Mouse (Mus musculus) limb, embryonic 15.5 days (tissue): ENCODE results near the gene Fam53b. TPM values are rescaled to one million over a fixed set of nuclear protein-coding genes. Genes with fewer than 3 reads are reported as not detected.

Source experiments
- ATAC-seq: fragments of 200-750 bp; cut with Nextera tagmentation; 2 replicates; pipeline ENCODE4 v1.8.0; 2017; ENCODE audit warnings: low read depth, moderate TSS enrichment; ENCODE audit not compliant: insufficient number of reproducible peaks, low FRiP score, low TSS enrichment
- H3K27ac ChIP-seq: fragments of 300-500 bp; sonication (generic); 2 replicates; pipeline ENCODE4 v1.5.1; 2015; ENCODE audit warnings: moderate library complexity, mild to moderate bottlenecking, inconsistent platforms
- H3K27me3 ChIP-seq: fragments of 300-500 bp; sonication (generic); 2 replicates; pipeline ENCODE4 v1.6.1; 2015; ENCODE audit warnings: inconsistent platforms
- H3K36me3 ChIP-seq: fragments of 300-500 bp; sonication (generic); 2 replicates; pipeline ENCODE4 v1.6.1; 2015; ENCODE audit warnings: inconsistent platforms
- H3K4me1 ChIP-seq: fragments of 300-500 bp; sonication (generic); 2 replicates; pipeline ENCODE4 v1.6.1; 2015; ENCODE audit warnings: inconsistent platforms
- H3K4me2 ChIP-seq: fragments of 300-500 bp; sonication (generic); 2 replicates; pipeline ENCODE4 v1.6.1; 2015; ENCODE audit warnings: mild to moderate bottlenecking, inconsistent platforms
- H3K4me3 ChIP-seq: fragments of 300-500 bp; sonication (generic); 2 replicates; pipeline ENCODE4 v1.5.1; 2015; ENCODE audit warnings: mild to moderate bottlenecking, inconsistent platforms
- H3K9ac ChIP-seq: fragments of 300-500 bp; sonication (generic); 2 replicates; pipeline ENCODE4 v1.6.1; 2015; ENCODE audit warnings: inconsistent platforms
- H3K9me3 ChIP-seq: fragments of 300-500 bp; sonication (generic); 2 replicates; pipeline ENCODE4 v1.6.1; 2016; ENCODE audit warnings: inconsistent platforms
- WGBS: fragments of 180-500 bp; shearing (Covaris S2); methylation state at CpG from one replicate; pipeline ENCODE4 v1.1.7; 2015; 5-methylcytosine and 5-hydroxymethylcytosine counted together
- polyA plus RNA-seq: library from polyadenylated mRNA; unstranded; fragments of >200 nt; fragmentation: Nextera tagmentation; extraction: Ambion mirVana; gene quantifications from 2 replicates; pipeline ENCODE4 v1.2.1, GENCODE M21; 2015

The Fam53b gene
- polyA plus RNA-seq, 1 experiment from 2014 or later, result 18.5 TPM

DNA sequence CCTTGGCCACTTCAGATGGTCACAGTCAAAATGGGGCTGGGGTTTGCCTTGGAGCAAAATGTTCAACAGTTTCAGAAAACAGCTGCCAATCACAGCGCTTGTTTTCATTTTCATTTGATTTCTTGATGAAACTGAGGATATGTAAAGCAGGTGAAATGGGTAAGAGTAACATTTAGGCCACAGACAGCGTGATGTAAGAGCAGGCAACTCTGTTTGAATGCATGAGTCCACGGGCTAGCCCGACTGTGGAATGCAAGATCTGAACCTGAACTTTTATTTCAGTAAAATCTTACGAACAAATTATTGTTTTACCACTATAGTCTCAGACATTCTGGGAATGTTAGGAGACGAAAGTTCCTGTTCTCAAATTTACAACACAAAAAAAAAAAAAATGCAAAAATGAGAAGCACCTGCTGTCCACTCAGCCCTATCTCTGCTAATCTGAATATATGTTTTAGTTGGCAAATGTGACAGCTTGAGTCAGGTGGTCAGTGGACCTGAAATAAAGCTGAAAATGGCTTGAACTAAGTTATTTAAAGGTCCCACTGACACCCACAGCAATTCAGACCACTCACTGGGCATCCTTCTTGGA, 53.0 kb downstream of the Fam53b start:
- WGBS, result 82% methylated on average over 6 of the region's 6 CpGs
- Histone ChIP-seq H3K4me3 (no peak overlapping the region), H3K36me3 (peaks cover 36% of the 10 kb centered on the region)

DNA sequence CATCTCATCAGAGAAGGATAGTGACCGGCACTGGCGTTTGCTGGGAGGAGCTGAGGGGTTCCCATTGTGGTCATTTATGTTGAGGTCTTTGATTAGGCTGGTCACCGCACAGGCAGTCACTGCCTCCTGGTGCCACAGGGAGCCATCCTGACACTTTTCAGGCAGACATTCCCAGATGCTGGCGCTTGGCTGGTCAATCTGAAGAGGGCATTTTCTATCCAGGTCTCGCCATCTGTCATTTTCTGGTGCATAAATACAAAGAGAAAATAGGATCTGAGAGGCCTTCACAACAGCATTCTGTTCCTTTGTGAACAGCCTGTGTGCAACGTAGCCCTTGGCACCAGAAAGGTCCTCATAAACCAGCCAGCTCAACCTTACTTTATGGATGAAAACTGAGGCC, 53.8 kb downstream of the Fam53b start:
- H3K4me3 ChIP-seq, result no peak overlapping the region
- no peak for ATAC-seq
- 95% methylated on average over 6 of the region's 6 CpGs for WGBS
- H3K27ac ChIP-seq, result no peak overlapping the region
- peaks cover 36% of the 10 kb centered on the region for H3K36me3 ChIP-seq
- no peaks in the 10 kb centered on the region for H3K9me3 ChIP-seq
- H3K9ac ChIP-seq, result no peak overlapping the region
- no peak overlapping the region for H3K4me2 ChIP-seq
- H3K4me1 ChIP-seq, result peaks cover 11% of the 10 kb centered on the region
- H3K27me3 ChIP-seq, result no peaks in the 10 kb centered on the region

More for the DNA sequence above, 53.0 kb downstream of the Fam53b start:
- Histone ChIP-seq H3K9me3 (no peaks in the 10 kb centered on the region), H3K27ac (no peak overlapping the region), H3K4me2 (no peak overlapping the region), H3K27me3 (no peaks in the 10 kb centered on the region), H3K9ac (no peak overlapping the region), H3K4me1 (peaks cover 12% of the 10 kb centered on the region)
- ATAC-seq, result no peak

DNA sequence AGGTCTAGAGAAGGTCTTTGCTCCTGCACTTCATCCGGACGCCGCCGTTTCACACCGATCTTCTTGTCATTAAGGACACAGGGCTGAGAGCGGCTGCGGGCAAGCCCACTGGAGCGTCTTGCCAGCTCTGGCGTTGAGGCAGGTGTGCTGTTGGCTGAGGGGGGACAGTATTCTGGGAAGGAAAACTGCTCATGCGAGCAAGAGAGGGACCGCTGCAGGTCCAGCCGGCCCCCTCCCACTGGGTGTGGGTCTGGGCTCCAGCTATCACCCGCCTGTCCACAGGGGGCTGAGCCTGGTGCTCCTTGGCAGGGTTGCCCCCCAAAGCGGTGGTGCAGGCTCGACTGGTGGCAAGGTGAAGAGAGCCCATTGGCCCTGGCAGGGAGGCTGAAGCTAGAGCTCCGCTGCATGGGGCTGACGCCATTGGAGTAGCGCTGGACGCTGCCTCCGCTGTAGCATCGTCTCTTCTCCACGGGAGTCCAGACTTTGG, 54.2 kb downstream of the Fam53b start:
- peaks cover 36% of the 10 kb centered on the region for H3K36me3 ChIP-seq

DNA sequence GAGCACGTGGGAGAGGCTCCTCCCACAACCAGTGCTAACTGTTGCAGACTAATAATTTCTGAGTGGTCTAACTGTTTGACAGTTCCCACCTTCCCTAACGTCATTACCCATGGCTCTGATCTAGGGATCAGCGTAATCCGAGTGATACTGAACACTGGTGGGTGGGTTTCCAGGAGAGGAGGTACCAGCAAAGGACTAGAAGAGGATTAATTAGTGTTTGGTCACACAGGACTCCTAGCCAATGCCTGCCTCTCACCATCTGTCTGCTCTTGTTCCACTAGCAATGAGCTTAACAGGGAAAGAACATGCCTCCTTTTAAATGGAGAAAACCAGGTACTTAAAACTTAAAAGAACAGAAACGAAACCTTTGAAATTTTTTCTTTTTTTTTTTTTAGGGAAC, 54.8 kb downstream of the Fam53b start:
- H3K36me3 ChIP-seq, result peaks cover 36% of the 10 kb centered on the region
- no peaks in the 10 kb centered on the region for H3K9me3 ChIP-seq
- H3K4me2 ChIP-seq, result no peak overlapping the region
- no peak overlapping the region for H3K4me3 ChIP-seq
- H3K27ac ChIP-seq, result no peak overlapping the region
- no peaks in the 10 kb centered on the region for H3K27me3 ChIP-seq
- no peak overlapping the region for H3K9ac ChIP-seq
- H3K4me1 ChIP-seq, result peaks cover 17% of the 10 kb centered on the region
- 62% methylated on average over 5 of the region's 5 CpGs for WGBS
- ATAC-seq, result no peak

More for the DNA sequence above, 54.2 kb downstream of the Fam53b start:
- no peaks in the 10 kb centered on the region for H3K9me3 ChIP-seq
- H3K4me3 ChIP-seq, result no peak overlapping the region
- H3K9ac ChIP-seq, result no peak overlapping the region
- no peak overlapping the region for H3K27ac ChIP-seq
- H3K27me3 ChIP-seq, result no peaks in the 10 kb centered on the region
- peaks cover 14% of the 10 kb centered on the region for H3K4me1 ChIP-seq
- no peak for ATAC-seq
- H3K4me2 ChIP-seq, result no peak overlapping the region
- WGBS, result 93% methylated on average over 22 of the region's 22 CpGs

DNA sequence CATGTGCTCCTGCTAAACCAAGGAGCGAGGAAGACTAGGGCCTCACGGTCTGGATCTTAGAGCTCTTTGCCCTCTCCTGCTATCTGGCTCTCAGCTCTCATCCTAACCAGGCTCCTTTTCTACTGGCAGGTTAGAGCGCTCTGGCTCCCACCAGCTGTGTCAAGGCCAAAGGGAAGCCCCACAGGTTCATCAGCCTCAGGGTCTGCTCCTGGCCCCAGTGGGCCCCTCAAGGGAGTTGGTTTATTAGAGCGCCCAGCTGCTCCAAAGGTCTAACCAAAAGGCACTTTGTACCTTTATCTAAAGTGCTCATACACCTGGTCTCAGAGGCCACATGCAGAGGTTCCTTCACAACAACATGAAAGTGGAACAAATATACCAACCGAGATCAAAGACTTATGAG, 57.4 kb downstream of the Fam53b start:
- Histone ChIP-seq H3K4me1 (peaks cover 31% of the 10 kb centered on the region), H3K4me3 (no peak overlapping the region), H3K27ac (no peak overlapping the region), H3K9me3 (no peaks in the 10 kb centered on the region), H3K27me3 (no peaks in the 10 kb centered on the region), H3K4me2 (no peak overlapping the region), H3K9ac (no peak overlapping the region), H3K36me3 (peaks cover 42% of the 10 kb centered on the region)
- WGBS, result 86% methylated on average over 5 of the region's 5 CpGs
- ATAC-seq, result no peak

DNA sequence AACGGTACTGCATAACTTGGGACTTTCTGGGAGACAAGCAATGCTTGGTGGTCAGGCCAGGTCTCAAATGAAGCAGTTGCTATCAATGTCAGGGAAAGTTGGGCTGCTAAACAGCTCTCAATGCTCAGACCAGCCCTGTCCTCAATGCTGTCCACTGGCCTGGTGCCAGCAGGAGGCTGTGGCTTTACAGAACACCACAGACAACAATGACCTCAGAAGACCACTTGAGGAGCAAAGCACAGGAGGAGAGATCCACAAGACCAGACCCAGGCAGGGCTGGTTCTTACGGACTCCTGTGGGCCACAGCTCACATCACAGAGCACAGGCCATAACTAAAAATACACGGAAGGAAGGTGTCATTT, 59.3 kb downstream of the Fam53b start:
- ATAC-seq, result no peak
- no peaks in the 10 kb centered on the region for H3K9me3 ChIP-seq
- no peak overlapping the region for H3K4me2 ChIP-seq
- peaks cover 32% of the 10 kb centered on the region for H3K36me3 ChIP-seq
- H3K4me3 ChIP-seq, result no peak overlapping the region
- 43% methylated on average over 3 of the region's 3 CpGs for WGBS
- peak overlapping the region; percentile 81 for H3K27ac ChIP-seq
- H3K4me1 ChIP-seq, result peaks cover 28% of the 10 kb centered on the region
- no peak overlapping the region for H3K9ac ChIP-seq
- H3K27me3 ChIP-seq, result no peaks in the 10 kb centered on the region

DNA sequence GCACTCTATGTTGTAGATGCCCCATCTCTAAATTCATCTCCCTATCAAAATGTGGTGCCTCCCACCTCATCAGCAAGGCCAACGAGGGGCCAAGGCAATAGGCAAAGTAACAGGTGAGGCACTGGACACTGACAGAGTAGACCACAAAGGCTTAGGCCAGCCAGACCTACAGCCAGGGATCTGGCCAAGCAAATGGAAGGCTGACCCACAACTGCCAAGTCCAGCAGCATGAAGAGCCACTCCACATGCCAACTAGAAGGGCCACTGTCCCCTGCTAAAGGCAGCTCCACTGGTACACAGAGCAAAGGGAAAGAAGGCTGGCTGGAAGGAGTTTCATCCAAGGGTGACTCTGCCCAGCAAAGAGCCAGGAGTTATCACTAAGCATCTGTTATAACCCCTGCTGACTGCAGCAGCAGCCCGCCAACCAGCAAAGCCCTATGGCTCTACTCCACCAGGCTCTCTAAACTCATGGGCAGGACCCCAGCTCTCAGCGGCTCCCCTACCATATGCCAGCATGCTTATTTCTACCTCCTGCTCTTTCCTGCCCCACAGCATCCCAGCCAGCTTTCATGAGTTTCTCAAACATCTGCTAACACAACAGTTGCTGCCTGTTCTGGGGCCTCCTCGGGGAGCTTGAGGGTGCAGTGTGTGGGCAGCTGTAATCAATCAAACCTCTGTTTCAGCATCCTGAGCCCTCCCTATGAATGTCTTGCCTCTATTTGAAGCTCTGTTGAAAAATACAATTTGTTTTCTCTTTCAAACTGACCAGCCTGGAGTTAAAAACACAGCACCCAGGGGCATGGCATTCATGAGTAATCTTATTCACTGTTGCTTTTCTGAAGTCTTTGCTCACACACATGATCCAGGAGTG, 59.9 kb downstream of the Fam53b start:
- peak; percentile 66 for ATAC-seq

DNA sequence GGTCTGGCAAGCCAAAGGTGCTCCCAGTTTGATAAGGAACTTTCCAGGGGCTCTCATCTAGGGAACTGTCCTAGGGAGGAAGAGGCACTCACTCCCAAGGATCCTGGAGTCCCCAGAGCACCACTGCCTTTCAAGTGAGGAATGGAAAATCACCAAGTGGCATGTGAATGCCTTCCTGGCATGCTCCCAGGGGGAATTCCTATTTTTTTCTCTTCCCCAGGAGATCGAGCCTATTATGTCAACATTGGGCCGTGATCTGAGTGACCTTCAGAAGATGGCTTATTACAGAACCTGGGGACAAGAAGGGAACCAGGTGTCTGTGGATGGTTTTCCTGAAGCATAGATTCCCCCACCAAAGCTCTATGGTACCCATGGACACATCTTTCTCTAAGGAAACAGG, 62.0 kb downstream of the Fam53b start:
- peaks cover 41% of the 10 kb centered on the region for H3K4me1 ChIP-seq
- 69% methylated on average over 2 of the region's 2 CpGs for WGBS
- no peak for ATAC-seq

More for the DNA sequence above, 59.9 kb downstream of the Fam53b start:
- Histone ChIP-seq H3K9me3 (no peaks in the 10 kb centered on the region), H3K36me3 (peaks cover 26% of the 10 kb centered on the region), H3K27me3 (no peaks in the 10 kb centered on the region), H3K27ac (peak overlapping the region; percentile 81), H3K4me3 (no peak overlapping the region), H3K4me1 (peaks cover 27% of the 10 kb centered on the region), H3K4me2 (no peak overlapping the region), H3K9ac (no peak overlapping the region)
- WGBS, result 32% methylated on average over 4 of the region's 4 CpGs

DNA sequence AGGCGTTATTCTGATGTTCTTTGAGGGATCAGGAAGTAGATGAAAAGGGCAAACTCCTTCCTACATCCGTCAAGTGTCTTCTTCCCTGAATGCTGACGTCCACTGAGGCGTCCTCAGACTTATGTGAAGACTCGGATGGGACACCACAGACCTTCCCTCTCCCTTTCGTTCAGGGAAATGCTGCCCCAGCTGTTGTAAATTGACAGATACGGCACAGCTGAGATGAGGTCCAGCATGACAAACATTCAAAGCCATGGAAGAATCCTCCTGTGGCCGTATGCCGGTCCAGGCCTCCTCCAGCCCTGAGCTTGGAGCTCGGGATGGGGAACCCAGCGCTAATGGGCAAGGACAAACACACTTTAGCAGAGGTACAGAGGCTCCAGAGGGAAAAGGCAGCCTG, 64.2 kb downstream of the Fam53b start:
- peaks cover 34% of the 10 kb centered on the region for H3K4me1 ChIP-seq
- H3K9ac ChIP-seq, result no peak overlapping the region
- H3K4me2 ChIP-seq, result no peak overlapping the region
- no peak overlapping the region for H3K4me3 ChIP-seq
- H3K27ac ChIP-seq, result no peak overlapping the region
- WGBS, result 90% methylated on average over 11 of the region's 11 CpGs
- no peaks in the 10 kb centered on the region for H3K9me3 ChIP-seq
- no peak for ATAC-seq
- H3K27me3 ChIP-seq, result no peaks in the 10 kb centered on the region
- 0 out of 2 replicates have a peak, but pooled peaks cover 6% of the 10 kb centered on the region for H3K36me3 ChIP-seq

More for the DNA sequence above, 62.0 kb downstream of the Fam53b start:
- peaks cover 8% of the 10 kb centered on the region for H3K36me3 ChIP-seq
- no peak overlapping the region for H3K9ac ChIP-seq
- no peaks in the 10 kb centered on the region for H3K9me3 ChIP-seq
- H3K27ac ChIP-seq, result no peak overlapping the region
- no peak overlapping the region for H3K4me3 ChIP-seq
- no peaks in the 10 kb centered on the region for H3K27me3 ChIP-seq
- no peak overlapping the region for H3K4me2 ChIP-seq

DNA sequence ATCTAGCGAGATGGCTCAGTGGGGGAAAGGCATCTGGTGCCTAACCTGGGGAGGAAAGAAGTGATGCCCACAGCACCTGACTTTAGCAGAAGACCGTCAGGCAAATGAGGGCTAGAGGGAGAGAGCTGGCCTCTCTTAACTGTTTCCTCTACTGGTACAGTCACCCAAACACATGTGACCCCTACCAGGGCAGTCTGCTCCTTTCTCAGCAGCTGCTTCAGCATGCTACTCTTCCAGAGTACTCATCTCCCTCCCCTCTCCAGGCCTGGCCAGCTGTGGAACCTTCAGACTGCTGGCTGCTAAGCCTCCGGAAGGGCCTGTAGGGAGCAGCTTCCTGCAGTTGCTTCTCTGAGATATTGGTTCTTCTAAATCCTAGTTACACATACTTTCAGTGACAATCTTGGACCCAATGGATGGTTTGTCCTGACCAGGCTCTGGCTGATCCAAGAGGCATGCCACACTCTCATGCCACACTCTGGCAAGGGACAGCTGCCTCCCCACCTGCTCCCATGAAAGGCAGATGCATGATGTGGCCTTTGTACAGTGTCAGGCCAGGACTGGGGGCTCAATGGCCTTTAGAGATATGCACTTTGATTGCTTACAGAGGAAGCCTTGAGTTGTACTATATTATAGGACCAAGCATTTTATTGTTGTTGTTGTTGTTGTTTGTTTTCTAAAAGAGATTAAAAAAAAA, 65.5 kb downstream of the Fam53b start:
- Histone ChIP-seq H3K4me1 (peaks cover 23% of the 10 kb centered on the region), H3K4me2 (no peak overlapping the region), H3K4me3 (no peak overlapping the region), H3K27me3 (no peaks in the 10 kb centered on the region), H3K27ac (no peak overlapping the region), H3K9ac (no peak overlapping the region), H3K9me3 (no peaks in the 10 kb centered on the region), H3K36me3 (0 out of 2 replicates have a peak, but pooled peaks cover 5% of the 10 kb centered on the region)
- WGBS, result 84% methylated on average over 3 of the region's 3 CpGs
- peak; percentile 28; the same call in 1 of the 2 replicates for ATAC-seq

DNA sequence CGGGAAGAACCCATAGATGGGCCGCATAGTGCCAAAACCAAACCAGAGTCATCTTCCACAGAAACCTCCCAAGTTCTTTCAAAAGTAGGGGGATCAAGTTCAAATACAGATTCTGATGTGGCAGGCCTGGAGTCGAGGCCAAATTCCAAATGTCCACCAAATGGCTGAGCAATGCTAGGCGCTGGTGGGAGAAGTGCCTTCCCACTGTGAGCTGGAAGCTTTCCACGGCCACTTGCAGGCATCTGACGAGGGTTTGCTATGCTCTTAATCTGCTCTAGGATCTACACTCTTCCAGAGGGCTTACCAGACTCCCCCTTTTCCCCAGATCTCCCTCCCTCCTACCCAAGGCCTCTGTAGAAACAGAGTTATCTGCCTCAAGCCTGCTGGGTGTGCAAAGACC, 66.6 kb downstream of the Fam53b start:
- H3K9me3 ChIP-seq, result no peaks in the 10 kb centered on the region
- no peak overlapping the region for H3K4me3 ChIP-seq
- ATAC-seq, result no peak
- peaks cover 31% of the 10 kb centered on the region for H3K4me1 ChIP-seq
- no peak overlapping the region for H3K4me2 ChIP-seq
- H3K36me3 ChIP-seq, result no peaks in the 10 kb centered on the region
- 67% methylated on average over 6 of the region's 6 CpGs for WGBS
- no peak overlapping the region for H3K9ac ChIP-seq
- no peaks in the 10 kb centered on the region for H3K27me3 ChIP-seq
- no peak overlapping the region for H3K27ac ChIP-seq

DNA sequence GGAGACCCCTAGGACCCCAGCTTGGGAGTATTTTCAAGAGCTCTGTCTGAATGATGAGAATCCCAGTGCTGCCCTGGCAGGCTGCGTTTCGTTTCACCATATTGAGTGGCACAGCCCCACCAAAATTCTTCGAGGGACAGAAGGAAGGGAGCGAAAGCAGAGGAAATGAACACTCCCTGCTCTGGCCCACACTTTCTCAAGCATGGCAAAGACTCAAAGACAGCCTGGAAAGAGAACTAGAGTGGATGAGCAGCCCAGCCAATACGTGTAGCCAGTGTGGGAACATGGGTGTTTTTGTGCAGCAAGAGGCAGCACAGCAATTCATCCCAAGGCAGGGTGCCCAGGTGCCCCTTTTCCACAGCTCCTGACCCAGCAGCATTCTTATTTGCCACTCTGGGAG, 70.8 kb downstream of the Fam53b start:
- 51% methylated on average over 5 of the region's 5 CpGs for WGBS
- Histone ChIP-seq H3K9me3 (no peaks in the 10 kb centered on the region), H3K27ac (peak overlapping the region; percentile 80), H3K4me2 (no peak overlapping the region), H3K9ac (no peak overlapping the region), H3K27me3 (no peaks in the 10 kb centered on the region), H3K36me3 (peaks cover 7% of the 10 kb centered on the region; the same call in 1 of the 2 replicates), H3K4me1 (peaks cover 27% of the 10 kb centered on the region), H3K4me3 (no peak overlapping the region)
- peak; percentile 58; the same call in 1 of the 2 replicates for ATAC-seq
